In genomic region chr12:29675594-29676362, GRCm38 (mm10) we compare ENCODE assay signal across 9 mouse cellular contexts.
DNase-seq lines count a peak whose midpoint lies in the region; ATAC-seq and TF ChIP-seq lines count a peak whose summit lies in the region.
"Had no signal": no experiment of that assay in that cellular context is flagged by ENCODE, and none has a peak within 500 bp of the region (broad histone marks: within the 10 kb centered on the region; RNA-seq: fewer than 3 reads in every experiment).

No protein-coding gene starts in this region.

- intact Hi-C loops in left cerebral cortex, postnatal 14 days (cut with DNase I) = loop anchor here (2.0 kb wide), 2 partner anchors 161 to 207 kb away; no protein-coding TSS in a partner anchor

- no peaks in the 10 kb centered on the region for H3K36me3 ChIP-seq in liver, adult 2 months (ENCODE audit: control insufficient read depth, insufficient read depth, low read length)
- no peaks in the 10 kb centered on the region for H3K36me3 ChIP-seq in liver, embryonic 11.5 days (ENCODE audit: control insufficient read depth, insufficient read depth, low read length)
- H3K36me3 ChIP-seq in hindbrain, embryonic 15.5 days = no peaks in the 10 kb centered on the region
- no peaks in the 10 kb centered on the region for H3K36me3 ChIP-seq in neural tube, embryonic 11.5 days (ENCODE audit: control insufficient read depth, insufficient read depth, low read length)
- H3K36me3 ChIP-seq: lung, embryonic 15.5 days had no signal

- H3K4me3 ChIP-seq in liver, adult 2 months (ENCODE audit: insufficient read depth, low read depth, low read length) = no peak overlapping the region
- H3K4me3 ChIP-seq in liver, embryonic 11.5 days (ENCODE audit: low read depth, low read length) = no peak overlapping the region
- H3K4me3 ChIP-seq in hindbrain, embryonic 15.5 days = no peak overlapping the region
- H3K4me3 ChIP-seq in neural tube, embryonic 11.5 days (ENCODE audit: low read depth, low read length) = no peak overlapping the region
- H3K4me3 ChIP-seq: lung, embryonic 15.5 days had no signal

- WGBS in liver, adult 2 months = 49% methylated on average over 14 of the region's 14 CpGs
- 51% methylated on average over 14 of the region's 14 CpGs for WGBS in liver, embryonic 11.5 days
- WGBS in hindbrain, embryonic 15.5 days = 44% methylated on average over 14 of the region's 14 CpGs
- 54% methylated on average over 14 of the region's 14 CpGs for WGBS in neural tube, embryonic 11.5 days

- no peak overlapping the region for H3K27ac ChIP-seq in liver, adult 2 months (replicated peaks; ENCODE audit: insufficient read depth, low read depth, low read length)
- no peak overlapping the region for H3K27ac ChIP-seq in liver, embryonic 11.5 days (ENCODE audit: low read depth, low read length)
- peak overlapping the region; percentile 26; the same call in 1 of the 2 replicates for H3K27ac ChIP-seq in hindbrain, embryonic 15.5 days (replicated peaks)
- H3K27ac ChIP-seq in neural tube, embryonic 11.5 days (ENCODE audit: low read depth, low read length) = no peak overlapping the region
- H3K27ac ChIP-seq: lung, embryonic 15.5 days had no signal

- peak; percentile 51 for TF ChIP-seq CTCF in liver, adult 2 months (IDR thresholded peaks at IDR 0.05; ENCODE audit: low read depth, low read length)

- no peaks in the 10 kb centered on the region for H3K27me3 ChIP-seq in liver, adult 2 months (ENCODE audit: control insufficient read depth, insufficient read depth, low read length)
- H3K27me3 ChIP-seq in liver, embryonic 11.5 days (replicated peaks; ENCODE audit: control insufficient read depth, insufficient read depth, low read length) = no peaks in the 10 kb centered on the region
- no peaks in the 10 kb centered on the region for H3K27me3 ChIP-seq in hindbrain, embryonic 15.5 days
- no peaks in the 10 kb centered on the region for H3K27me3 ChIP-seq in neural tube, embryonic 11.5 days (ENCODE audit: control insufficient read depth, insufficient read depth, low read length)
- H3K27me3 ChIP-seq: lung, embryonic 15.5 days had no signal

- no peaks in the 10 kb centered on the region for H3K79me2 ChIP-seq in liver, adult 2 months (ENCODE audit: control insufficient read depth, insufficient read depth, low read length)

- TF ChIP-seq POLR2A in liver, adult 2 months (IDR thresholded peaks at IDR 0.05; ENCODE audit: extremely low read depth, insufficient read depth, low read length) = no peak

- no peak overlapping the region for H3K9ac ChIP-seq in liver, adult 2 months (ENCODE audit: low read depth, low read length)
- no peak overlapping the region for H3K9ac ChIP-seq in liver, embryonic 11.5 days (ENCODE audit: low read depth, low read length)
- no peak overlapping the region for H3K9ac ChIP-seq in hindbrain, embryonic 15.5 days
- no peak overlapping the region for H3K9ac ChIP-seq in neural tube, embryonic 11.5 days (ENCODE audit: low read length)
- H3K9ac ChIP-seq: lung, embryonic 15.5 days had no signal

- peak; percentile 14 for DNase-seq in liver, adult 2 months (ENCODE audit: extremely low read depth, low read depth, low spot score)
- DNase-seq in liver, embryonic 11.5 days (ENCODE audit: low spot score) = no peak
- DNase-seq in cerebellum, adult 8-10 months = peak; percentile 60
- DNase-seq in forelimb bud, embryonic 11.5 days (ENCODE audit: low read depth, low spot score) = peak; percentile 54
- DNase-seq in left cerebral cortex, postnatal 14 days (ENCODE audit: low spot score in 2 of 2) = peak; percentile 70 to 85
- peak; percentile 64 for DNase-seq in neural tube, embryonic 11.5 days (ENCODE audit: low spot score)
- no peak for DNase-seq in spleen, adult 12 weeks (ENCODE audit: low spot score)

- ATAC-seq in liver, embryonic 11.5 days (replicated peaks; ENCODE audit: low FRiP score) = no peak
- ATAC-seq in hindbrain, embryonic 15.5 days (ENCODE audit: low FRiP score, low read depth) = peak; percentile 74
- ATAC-seq in neural tube, embryonic 11.5 days (ENCODE audit: insufficient read depth, low FRiP score, low TSS enrichment) = no peak

- H3K4me1 ChIP-seq in liver, adult 2 months (ENCODE audit: control insufficient read depth, insufficient read depth, low read length) = no peaks in the 10 kb centered on the region
- H3K4me1 ChIP-seq in liver, embryonic 11.5 days (replicated peaks; ENCODE audit: control insufficient read depth, insufficient read depth, low read length) = no peaks in the 10 kb centered on the region
- peaks cover 23% of the 10 kb centered on the region; the same call in 1 of the 2 replicates for H3K4me1 ChIP-seq in hindbrain, embryonic 15.5 days (replicated peaks)
- H3K4me1 ChIP-seq in neural tube, embryonic 11.5 days (ENCODE audit: control insufficient read depth, insufficient read depth, low read length) = no peaks in the 10 kb centered on the region
- H3K4me1 ChIP-seq: lung, embryonic 15.5 days had no signal

- no peaks in the 10 kb centered on the region for H3K9me3 ChIP-seq in liver, embryonic 11.5 days (ENCODE audit: control insufficient read depth, low read length)
- H3K9me3 ChIP-seq in hindbrain, embryonic 15.5 days = no peaks in the 10 kb centered on the region
- no peaks in the 10 kb centered on the region for H3K9me3 ChIP-seq in neural tube, embryonic 11.5 days (ENCODE audit: control insufficient read depth, low read length)
- H3K9me3 ChIP-seq: lung, embryonic 15.5 days had no signal

- H3K4me2 ChIP-seq in liver, embryonic 11.5 days = no peak overlapping the region
- no peak overlapping the region for H3K4me2 ChIP-seq in hindbrain, embryonic 15.5 days
- no peak overlapping the region for H3K4me2 ChIP-seq in neural tube, embryonic 11.5 days (ENCODE audit: low read depth)
- H3K4me2 ChIP-seq: lung, embryonic 15.5 days had no signal

Comparison
In these comparisons a context has a peak if more than half of its experiments do, and no peak if none do; other contexts are left out.
1. DNase-seq: peak in liver, adult 2 months (single experiment), cerebellum, adult 8-10 months (single experiment), forelimb bud, embryonic 11.5 days (single experiment), left cerebral cortex, postnatal 14 days (2 of 2) and neural tube, embryonic 11.5 days (single experiment); none in liver, embryonic 11.5 days (single experiment) and spleen, adult 12 weeks (single experiment).